ENCODE assay signal across 8 mouse cellular contexts in genomic region chr17:56585171-56585821, GRCm38 (mm10). TPM values are rescaled to one million over a fixed set of nuclear protein-coding genes. Genes with fewer than 3 reads are reported as not detected.
DNase-seq lines count a peak whose midpoint lies in the region; ATAC-seq and TF ChIP-seq lines count a peak whose summit lies in the region.

No protein-coding gene starts in this region.

- no peak for ATAC-seq in G1E (ENCODE audit: extremely low read depth, insufficient number of reproducible peaks, low FRiP score, poor library complexity, severe bottlenecking)
- no peak for ATAC-seq in heart, embryonic 14.5 days (ENCODE audit: insufficient number of reproducible peaks, insufficient read depth, low FRiP score, low read depth)
- peak; percentile 45 for ATAC-seq in midbrain, embryonic 11.5 days (ENCODE audit: low FRiP score)

- H3K27ac ChIP-seq in embryonic facial prominence, embryonic 10.5 days (replicated peaks) = peak overlapping the region; percentile 94
- peak overlapping the region; percentile 83 to 94 for H3K27ac ChIP-seq in heart, embryonic 14.5 days (replicated peaks in 1 of 2; ENCODE audit: control insufficient read depth in 1 of 2, insufficient read depth in 1 of 2, low read depth in 2 of 2, low read length in 2 of 2)
- H3K27ac ChIP-seq in limb, embryonic 10.5 days = peak overlapping the region; percentile 96
- peak overlapping the region; percentile 75 for H3K27ac ChIP-seq in midbrain, embryonic 11.5 days (ENCODE audit: low read depth, low read length)
- H3K27ac ChIP-seq in spleen, adult 2 months (ENCODE audit: insufficient read depth, low read length) = peak overlapping the region; percentile 84

- DNase-seq in CD4-positive helper T cell, adult 2 months (ENCODE audit: low read depth, low spot score) = peak; percentile 65
- DNase-seq in G1E (ENCODE audit: low spot score) = peak; percentile 39
- peak; percentile 67 for DNase-seq in embryonic facial prominence, embryonic 10.5 days (ENCODE audit: low spot score)
- DNase-seq in limb, embryonic 10.5 days (ENCODE audit: low spot score) = peak; percentile 71
- DNase-seq in midbrain, embryonic 11.5 days (ENCODE audit: low spot score, missing footprints) = peak; percentile 96
- peak in 1 of 2 experiments; percentile 46 for DNase-seq in spleen, adult 2 months (ENCODE audit: low read depth in 1 of 2, low spot score in 2 of 2)
- no peak for DNase-seq in layer of hippocampus, adult 8-10 months (ENCODE audit: low spot score in 2 of 2)

- H3K27me3 ChIP-seq in G1E (ENCODE audit: insufficient read depth, low read length) = no peaks in the 10 kb centered on the region
- no peaks in the 10 kb centered on the region for H3K27me3 ChIP-seq in embryonic facial prominence, embryonic 10.5 days (replicated peaks; ENCODE audit: low read depth, poor library complexity, severe bottlenecking)
- H3K27me3 ChIP-seq in heart, embryonic 14.5 days (ENCODE audit: control insufficient read depth, insufficient read depth, low read length) = no peaks in the 10 kb centered on the region
- no peaks in the 10 kb centered on the region for H3K27me3 ChIP-seq in limb, embryonic 10.5 days (ENCODE audit: low read depth, poor library complexity, severe bottlenecking)
- no peaks in the 10 kb centered on the region for H3K27me3 ChIP-seq in midbrain, embryonic 11.5 days (ENCODE audit: control insufficient read depth, insufficient read depth, low read length)
- no peaks in the 10 kb centered on the region for H3K27me3 ChIP-seq in spleen, adult 2 months (ENCODE audit: control insufficient read depth, insufficient read depth, low read length)

- H3K9ac ChIP-seq in heart, embryonic 14.5 days (ENCODE audit: low read length) = peak overlapping the region; percentile 95
- peak overlapping the region; percentile 92 for H3K9ac ChIP-seq in midbrain, embryonic 11.5 days (ENCODE audit: low read length)

- peaks cover 71% of the 10 kb centered on the region for H3K4me1 ChIP-seq in G1E (ENCODE audit: insufficient read depth, low read depth, low read length)
- H3K4me1 ChIP-seq in embryonic facial prominence, embryonic 10.5 days = peaks cover 46% of the 10 kb centered on the region
- peaks cover 11 to 39% of the 10 kb centered on the region in 2 experiments for H3K4me1 ChIP-seq in heart, embryonic 14.5 days (ENCODE audit: control insufficient read depth in 2 of 2, insufficient read depth in 2 of 2, low read length in 2 of 2)
- peaks cover 45% of the 10 kb centered on the region for H3K4me1 ChIP-seq in limb, embryonic 10.5 days
- peaks cover 30% of the 10 kb centered on the region for H3K4me1 ChIP-seq in midbrain, embryonic 11.5 days (ENCODE audit: control insufficient read depth, insufficient read depth, low read length)
- peaks cover 19% of the 10 kb centered on the region for H3K4me1 ChIP-seq in spleen, adult 2 months (ENCODE audit: control insufficient read depth, insufficient read depth, insufficient read length)

- H3K4me2 ChIP-seq in heart, embryonic 14.5 days (ENCODE audit: low read length) = peak overlapping the region; percentile 81
- peak overlapping the region; percentile 68 for H3K4me2 ChIP-seq in midbrain, embryonic 11.5 days

- under 1% methylated on average over 61 of the region's 61 CpGs for WGBS in embryonic facial prominence, embryonic 10.5 days
- WGBS in heart, embryonic 14.5 days = under 1% methylated on average over 61 of the region's 61 CpGs
- under 1% methylated on average over 61 of the region's 61 CpGs for WGBS in limb, embryonic 10.5 days
- WGBS in midbrain, embryonic 11.5 days = under 1% methylated on average over 60 of the region's 61 CpGs
- under 1% methylated on average over 61 of the region's 61 CpGs for WGBS in spleen, adult 2 months

- no peaks in the 10 kb centered on the region for H3K9me3 ChIP-seq in G1E (replicated peaks)
- H3K9me3 ChIP-seq in embryonic facial prominence, embryonic 10.5 days = no peaks in the 10 kb centered on the region
- H3K9me3 ChIP-seq in heart, embryonic 14.5 days (ENCODE audit: control insufficient read depth, low read length) = no peaks in the 10 kb centered on the region
- H3K9me3 ChIP-seq in limb, embryonic 10.5 days (replicated peaks) = no peaks in the 10 kb centered on the region
- H3K9me3 ChIP-seq in midbrain, embryonic 11.5 days (ENCODE audit: control insufficient read depth, low read length) = no peaks in the 10 kb centered on the region

- TF ChIP-seq POLR2A in spleen, adult 2 months (IDR thresholded peaks at IDR 0.05; ENCODE audit: low read depth, low read length) = no peak

- H3K4me3 ChIP-seq in G1E (ENCODE audit: low read depth, low read length) = peak overlapping the region; percentile 91
- peak overlapping the region; percentile 80 for H3K4me3 ChIP-seq in embryonic facial prominence, embryonic 10.5 days
- peak overlapping the region; percentile 80 to 95 for H3K4me3 ChIP-seq in heart, embryonic 14.5 days (ENCODE audit: control insufficient read depth in 1 of 2, insufficient read depth in 1 of 2, low read depth in 1 of 2, low read length in 2 of 2)
- H3K4me3 ChIP-seq in limb, embryonic 10.5 days = peak overlapping the region; percentile 94
- peak overlapping the region; percentile 81 for H3K4me3 ChIP-seq in midbrain, embryonic 11.5 days (ENCODE audit: low read depth, low read length)
- peak overlapping the region; percentile 80 for H3K4me3 ChIP-seq in spleen, adult 2 months (ENCODE audit: extremely low read depth, insufficient read depth, insufficient read length)

- H3K36me3 ChIP-seq in G1E (replicated peaks) = peaks cover 77% of the 10 kb centered on the region
- H3K36me3 ChIP-seq in embryonic facial prominence, embryonic 10.5 days (replicated peaks) = peaks cover 72% of the 10 kb centered on the region
- peaks cover 69% of the 10 kb centered on the region for H3K36me3 ChIP-seq in heart, embryonic 14.5 days (ENCODE audit: control insufficient read depth, insufficient read depth, low read length)
- peaks cover 74% of the 10 kb centered on the region for H3K36me3 ChIP-seq in limb, embryonic 10.5 days
- peaks cover 31% of the 10 kb centered on the region for H3K36me3 ChIP-seq in midbrain, embryonic 11.5 days (ENCODE audit: control insufficient read depth, insufficient read depth, low read length)
- peaks cover 31% of the 10 kb centered on the region for H3K36me3 ChIP-seq in spleen, adult 2 months (ENCODE audit: control insufficient read depth, insufficient read depth, low read length)

- no peak for TF ChIP-seq CTCF in G1E (IDR thresholded peaks at IDR 0.05; ENCODE audit: low read depth, low read length)
- TF ChIP-seq CTCF in spleen, adult 2 months (IDR thresholded peaks at IDR 0.05; ENCODE audit: extremely low read depth, insufficient read depth, insufficient read length, insufficient replicate concordance) = no peak

RNA-seq across cellular contexts. Expression of gene Safb, which starts 0.7 kb away (rescaled TPM):
- total RNA-seq in G1E (2014; fragmentation: Nextera tagmentation) (67.0 and 76.5 TPM in 2 replicates), G1E (2017) (85.0 and 121 TPM in 2 replicates)
- polyA plus RNA-seq in G1E (2012) = 151 and 154 TPM in 2 replicates
- polyA plus RNA-seq in embryonic facial prominence, embryonic 10.5 days (2016; fragmentation: Nextera tagmentation; extraction: Ambion mirVana) = 158 and 162 TPM in 2 replicates
- polyA plus RNA-seq in heart, embryonic 14.5 days (2014; fragmentation: Nextera tagmentation; extraction: Ambion mirVana) = 52.9 and 58.9 TPM in 2 replicates
- 161 and 183 TPM in 2 replicates for polyA plus RNA-seq in limb, embryonic 10.5 days (2016; fragmentation: Nextera tagmentation; extraction: Ambion mirVana)
- 110 and 113 TPM in 2 replicates for polyA plus RNA-seq in midbrain, embryonic 11.5 days (2014; fragmentation: Nextera tagmentation; extraction: Ambion mirVana)
- polyA plus RNA-seq in spleen, adult 2 months (2012; rRNA removed) = 103 and 105 TPM in 2 replicates
- 100 to 1,000 TPM; 149 to 168 (median 159) TPM for total RNA-seq in layer of hippocampus, adult 8-10 months (2022)

RNA-seq across cellular contexts. Expression of gene Safb2, which starts 0.9 kb away (rescaled TPM):
- total RNA-seq in G1E (2014; fragmentation: Nextera tagmentation) = 111 and 194 TPM in 2 replicates
- 55.2 and 78.2 TPM in 2 replicates for total RNA-seq in G1E (2017)
- 209 and 224 TPM in 2 replicates for polyA plus RNA-seq in G1E (2012)
- polyA plus RNA-seq in embryonic facial prominence, embryonic 10.5 days (2016; fragmentation: Nextera tagmentation; extraction: Ambion mirVana) = 92.4 and 98.6 TPM in 2 replicates
- polyA plus RNA-seq in heart, embryonic 14.5 days (2014; fragmentation: Nextera tagmentation; extraction: Ambion mirVana) = 36.5 and 43.5 TPM in 2 replicates
- 91.7 and 110 TPM in 2 replicates for polyA plus RNA-seq in limb, embryonic 10.5 days (2016; fragmentation: Nextera tagmentation; extraction: Ambion mirVana)
- 45.8 and 46.5 TPM in 2 replicates for polyA plus RNA-seq in midbrain, embryonic 11.5 days (2014; fragmentation: Nextera tagmentation; extraction: Ambion mirVana)
- 152 and 157 TPM in 2 replicates for polyA plus RNA-seq in spleen, adult 2 months (2012; rRNA removed)
- 100 to 1,000 TPM; 122 to 182 (median 154) TPM for total RNA-seq in layer of hippocampus, adult 8-10 months (2022)

RNA-seq across cellular contexts. Expression of gene 2410015M20Rik, which starts 24.3 kb away (rescaled TPM):
- total RNA-seq in G1E (2014; fragmentation: Nextera tagmentation) (42.8 and 61.4 TPM in 2 replicates), G1E (2017) (101 and 133 TPM in 2 replicates)
- 278 and 377 TPM in 2 replicates for polyA plus RNA-seq in G1E (2012)
- polyA plus RNA-seq in embryonic facial prominence, embryonic 10.5 days (2016; fragmentation: Nextera tagmentation; extraction: Ambion mirVana) = 190 and 205 TPM in 2 replicates
- 390 and 398 TPM in 2 replicates for polyA plus RNA-seq in heart, embryonic 14.5 days (2014; fragmentation: Nextera tagmentation; extraction: Ambion mirVana)
- 205 and 206 TPM in 2 replicates for polyA plus RNA-seq in limb, embryonic 10.5 days (2016; fragmentation: Nextera tagmentation; extraction: Ambion mirVana)
- polyA plus RNA-seq in midbrain, embryonic 11.5 days (2014; fragmentation: Nextera tagmentation; extraction: Ambion mirVana) = 182 and 195 TPM in 2 replicates
- 101 and 140 TPM in 2 replicates for polyA plus RNA-seq in spleen, adult 2 months (2012; rRNA removed)
- total RNA-seq in layer of hippocampus, adult 8-10 months (2022) = 100 to 1,000 TPM; 138 to 161 (median 146) TPM

RNA-seq across cellular contexts. Expression of gene Rpl36, which starts 27.9 kb away (rescaled TPM):
- total RNA-seq in G1E (2014; fragmentation: Nextera tagmentation) (1,715 and 1,885 TPM in 2 replicates), G1E (2017) (2,574 and 3,073 TPM in 2 replicates)
- 9,624 and 13,197 TPM in 2 replicates for polyA plus RNA-seq in G1E (2012)
- 1,580 and 1,631 TPM in 2 replicates for polyA plus RNA-seq in embryonic facial prominence, embryonic 10.5 days (2016; fragmentation: Nextera tagmentation; extraction: Ambion mirVana)
- 1,567 and 1,751 TPM in 2 replicates for polyA plus RNA-seq in heart, embryonic 14.5 days (2014; fragmentation: Nextera tagmentation; extraction: Ambion mirVana)
- 1,560 and 1,788 TPM in 2 replicates for polyA plus RNA-seq in limb, embryonic 10.5 days (2016; fragmentation: Nextera tagmentation; extraction: Ambion mirVana)
- 1,209 and 1,332 TPM in 2 replicates for polyA plus RNA-seq in midbrain, embryonic 11.5 days (2014; fragmentation: Nextera tagmentation; extraction: Ambion mirVana)
- polyA plus RNA-seq in spleen, adult 2 months (2012; rRNA removed) = 2,050 and 3,346 TPM in 2 replicates
- 100 to 1,000 TPM; 286 to 457 (median 374) TPM for total RNA-seq in layer of hippocampus, adult 8-10 months (2022)

RNA-seq across cellular contexts. Expression of gene Gm20219, which starts 31.1 kb away (rescaled TPM):
- 4.4 and 6.5 TPM in 2 replicates for total RNA-seq in G1E (2014; fragmentation: Nextera tagmentation)
- total RNA-seq in G1E (2017) = 0.38 and 0.41 TPM in 2 replicates
- 0.69 and 1.0 TPM in 2 replicates for polyA plus RNA-seq in G1E (2012)
- polyA plus RNA-seq in embryonic facial prominence, embryonic 10.5 days (2016; fragmentation: Nextera tagmentation; extraction: Ambion mirVana) = 0.96 and 1.2 TPM in 2 replicates
- polyA plus RNA-seq in heart, embryonic 14.5 days (2014; fragmentation: Nextera tagmentation; extraction: Ambion mirVana) = 0.16 and 0.58 TPM in 2 replicates
- 0.58 and 1.3 TPM in 2 replicates for polyA plus RNA-seq in limb, embryonic 10.5 days (2016; fragmentation: Nextera tagmentation; extraction: Ambion mirVana)
- polyA plus RNA-seq in midbrain, embryonic 11.5 days (2014; fragmentation: Nextera tagmentation; extraction: Ambion mirVana) = 0.45 and 0.58 TPM in 2 replicates
- 2.3 and 4.4 TPM in 2 replicates for polyA plus RNA-seq in spleen, adult 2 months (2012; rRNA removed)
- total RNA-seq in layer of hippocampus, adult 8-10 months (2022) = 1 to 10 TPM in 3 of 4 experiments, under 1 TPM in 1; 0.71 to 5.3 (median 3.7) TPM

Comparison
In these comparisons a context has a peak if more than half of its experiments do, and no peak if none do; other contexts are left out.
1. DNase-seq: peak in CD4-positive helper T cell, adult 2 months (single experiment), G1E (single experiment), embryonic facial prominence, embryonic 10.5 days (single experiment), limb, embryonic 10.5 days (single experiment) and midbrain, embryonic 11.5 days (single experiment); none in layer of hippocampus, adult 8-10 months (0 of 2).
2. Peak in every context shown above with its lines, with median percentiles within 50 percentile points of each other: H3K4me3 ChIP-seq and H3K27ac ChIP-seq.